Mouse (Mus musculus) intestine, postnatal 0 days (tissue): ENCODE results near the gene Calr4. TPM values are rescaled to one million over a fixed set of nuclear protein-coding genes. Genes with fewer than 3 reads are reported as not detected.

Experiments used
- ATAC-seq: fragments of 200-750 bp; cut with Nextera tagmentation; 2 replicates; pipeline ENCODE4 v1.8.0; 2017; ENCODE audit warnings: mild to moderate bottlenecking, moderate TSS enrichment, moderate library complexity
- H3K27ac ChIP-seq: fragments of 300-500 bp; sonication (generic); 2 replicates; pipeline ENCODE4 v1.5.1; 2014; ENCODE audit warnings: mild to moderate bottlenecking, low read depth, low read length, moderate library complexity
- H3K27me3 ChIP-seq: fragments of 300-500 bp; sonication (generic); replicated peaks from 2 replicates; pipeline ENCODE4 v1.6.1; 2014; ENCODE audit warnings: low read length, mixed read lengths; ENCODE audit not compliant: control insufficient read depth, insufficient read depth
- H3K36me3 ChIP-seq: fragments of 300-500 bp; sonication (generic); 2 replicates; pipeline ENCODE4 v1.6.1; 2014; ENCODE audit warnings: mild to moderate bottlenecking, moderate library complexity; ENCODE audit not compliant: control insufficient read depth, insufficient read depth
- H3K4me1 ChIP-seq: fragments of 300-500 bp; sonication (generic); replicated peaks from 2 replicates; pipeline ENCODE4 v1.6.1; 2014; ENCODE audit warnings: antibody characterized with exemption, low read length, mixed read lengths; ENCODE audit not compliant: control insufficient read depth, insufficient read depth
- H3K4me2 ChIP-seq: fragments of 300-500 bp; sonication (generic); replicated peaks from 2 replicates; pipeline ENCODE4 v1.6.1; 2014; ENCODE audit warnings: low read depth, mild to moderate bottlenecking, moderate library complexity
- H3K4me3 ChIP-seq: fragments of 300-500 bp; sonication (generic); 2 replicates; pipeline ENCODE4 v1.5.1; 2014; ENCODE audit warnings: low read depth, low read length
- H3K9ac ChIP-seq: fragments of 300-500 bp; sonication (generic); 2 replicates; pipeline ENCODE4 v1.6.1; 2014; ENCODE audit warnings: mild to moderate bottlenecking, low read depth, low read length
- H3K9me3 ChIP-seq: fragments of 300-500 bp; sonication (generic); 2 replicates; pipeline ENCODE4 v1.6.1; 2016; ENCODE audit warnings: mixed run types; ENCODE audit not compliant: control insufficient read depth
- CTCF ChIP-seq: sonication (generic); IDR thresholded peaks from 2 replicates; pipeline ENCODE4 v1.5.1; 2016; ENCODE audit warnings: low read depth, mild to moderate bottlenecking, control low read depth, antibody characterized with exemption, moderate library complexity
- WGBS: fragments of 180-500 bp; shearing (Covaris S2); extraction: QIAGEN DNeasy Blood & Tissue Kit; methylation state at CpG from one replicate; pipeline ENCODE4 v1.1.7; 2014; 5-methylcytosine and 5-hydroxymethylcytosine counted together
- polyA plus RNA-seq: library from polyadenylated mRNA; unstranded; fragments of >200 nt; fragmentation: Nextera tagmentation; extraction: Ambion mirVana; gene quantifications from 2 replicates; pipeline ENCODE4 v1.2.1, GENCODE M21; 2015

The Calr4 gene
- polyA plus RNA-seq, 1 experiment from 2014 or later: 0.05 TPM

DNA sequence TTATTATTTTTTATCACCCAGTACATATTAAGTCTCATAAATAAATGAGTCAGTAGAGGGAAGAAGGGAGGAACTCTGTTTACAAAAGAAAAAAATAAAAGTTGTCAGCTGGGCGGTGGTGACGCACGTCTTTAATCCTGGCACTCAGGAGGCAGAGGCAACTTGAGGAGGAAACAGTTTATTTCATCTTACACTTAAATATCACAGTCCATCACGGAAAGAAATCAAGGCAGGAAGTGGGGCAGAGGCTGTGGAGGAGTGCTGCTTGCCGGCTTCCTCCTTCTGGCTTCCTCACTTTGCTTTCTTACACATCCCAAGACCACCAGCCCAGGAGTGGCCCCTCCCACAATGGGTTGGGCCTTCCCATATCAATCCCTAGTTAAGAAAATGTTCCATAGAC, 8.2 kb upstream of the Calr4 start:
- Histone ChIP-seq H3K9me3 (no peaks in the 10 kb centered on the region), H3K4me1 (0 out of 2 replicates have a peak, but pooled peaks cover 3% of the 10 kb centered on the region), H3K27me3 (no peaks in the 10 kb centered on the region), H3K9ac (no peak overlapping the region), H3K4me3 (no peak overlapping the region), H3K27ac (no peak overlapping the region), H3K36me3 (no peaks in the 10 kb centered on the region), H3K4me2 (no peak overlapping the region)
- no peak for ATAC-seq
- TF ChIP-seq CTCF: no peak
- 11% methylated on average over 5 of the region's 5 CpGs for WGBS

- H3K27ac ChIP-seq: no peak overlapping the region
- H3K36me3 ChIP-seq: no peaks in the 10 kb centered on the region
- H3K4me1 ChIP-seq: 0 out of 2 replicates have a peak, but pooled peaks cover 3% of the 10 kb centered on the region
- H3K4me3 ChIP-seq: no peak overlapping the region
- H3K4me2 ChIP-seq: no peak overlapping the region
- H3K9ac ChIP-seq: no peak overlapping the region
- no peaks in the 10 kb centered on the region for H3K9me3 ChIP-seq
- WGBS: 33% methylated on average over 7 of the region's 7 CpGs
- no peak for ATAC-seq
- TF ChIP-seq CTCF: no peak
- no peaks in the 10 kb centered on the region for H3K27me3 ChIP-seq
These were observed 4.5 kb upstream of the Calr4 start for GRCm38 (mm10) chr4:109229766-109230279.

DNA sequence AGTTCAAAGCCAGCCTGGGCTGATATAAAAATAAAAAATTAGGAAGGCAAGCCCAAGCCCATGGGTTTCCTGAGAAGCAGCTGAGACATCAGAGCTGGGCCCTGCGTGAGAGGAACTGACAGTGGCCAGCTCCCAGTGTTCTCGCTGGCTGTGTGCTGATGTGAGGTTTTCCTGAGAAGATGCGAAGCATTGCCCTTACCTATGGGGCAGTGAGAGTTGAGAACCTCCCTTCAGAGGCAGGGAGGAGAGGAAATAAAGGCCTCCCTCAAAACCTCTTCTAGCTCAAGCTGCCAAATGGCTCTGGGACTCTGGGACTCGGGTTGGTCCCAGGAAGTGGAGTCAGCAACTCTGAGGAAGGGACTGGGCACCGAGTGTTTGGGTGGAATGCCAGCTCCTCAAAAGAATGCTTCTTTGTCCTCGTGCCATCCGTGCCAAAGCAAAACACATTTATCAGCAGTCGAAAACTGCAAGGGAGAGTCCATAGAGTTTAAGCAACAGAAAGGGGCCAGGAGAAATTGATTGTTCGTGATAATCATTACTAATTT, 593 bp downstream of the Calr4 start:
- Histone ChIP-seq H3K27ac (no peak overlapping the region), H3K9ac (no peak overlapping the region), H3K27me3 (no peaks in the 10 kb centered on the region), H3K4me1 (0 out of 2 replicates have a peak, but pooled peaks cover 1% of the 10 kb centered on the region), H3K36me3 (no peaks in the 10 kb centered on the region), H3K9me3 (no peaks in the 10 kb centered on the region), H3K4me2 (no peak overlapping the region), H3K4me3 (no peak overlapping the region)
- no peak for TF ChIP-seq CTCF
- 76% methylated on average over 9 of the region's 9 CpGs for WGBS
- no peak for ATAC-seq

DNA sequence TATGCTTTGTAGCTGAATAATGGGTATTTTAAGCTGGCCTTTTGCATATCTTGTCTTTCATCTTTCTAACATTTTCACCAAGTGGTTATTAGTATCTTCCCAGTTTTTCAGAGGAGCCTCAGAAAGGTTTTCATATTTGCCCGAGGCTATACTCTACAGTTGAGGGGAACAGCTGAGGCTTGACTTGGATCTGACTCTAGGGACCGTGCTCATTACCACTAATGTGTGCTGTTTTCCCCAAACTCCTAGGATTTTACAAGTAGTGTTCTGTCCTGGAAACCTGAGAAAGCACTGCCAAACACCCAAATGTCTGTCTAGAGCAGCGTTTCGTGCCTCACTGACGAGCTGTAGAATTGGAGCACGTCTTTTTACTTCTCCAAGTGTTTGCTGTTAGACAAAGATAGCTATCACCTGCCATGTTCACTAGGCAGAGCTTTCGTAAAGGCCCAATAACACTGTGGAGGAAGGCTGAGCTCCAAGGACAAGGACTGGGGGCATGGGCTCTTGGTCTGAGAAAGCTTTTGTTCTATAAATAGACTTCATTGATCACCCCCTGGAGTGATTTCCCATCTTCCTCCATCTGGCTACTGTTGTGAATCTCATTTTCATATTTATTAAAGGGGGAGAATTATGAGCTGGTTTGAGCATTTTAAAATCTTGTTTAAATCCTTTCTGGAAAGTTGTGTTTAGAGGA, 2.0 kb downstream of the Calr4 start:
- Histone ChIP-seq H3K27me3 (no peaks in the 10 kb centered on the region), H3K4me3 (no peak overlapping the region), H3K4me2 (no peak overlapping the region), H3K4me1 (no peaks in the 10 kb centered on the region), H3K27ac (no peak overlapping the region), H3K9me3 (no peaks in the 10 kb centered on the region), H3K36me3 (no peaks in the 10 kb centered on the region), H3K9ac (no peak overlapping the region)
- no peak for TF ChIP-seq CTCF
- no peak for ATAC-seq
- 77% methylated on average over 7 of the region's 7 CpGs for WGBS

DNA sequence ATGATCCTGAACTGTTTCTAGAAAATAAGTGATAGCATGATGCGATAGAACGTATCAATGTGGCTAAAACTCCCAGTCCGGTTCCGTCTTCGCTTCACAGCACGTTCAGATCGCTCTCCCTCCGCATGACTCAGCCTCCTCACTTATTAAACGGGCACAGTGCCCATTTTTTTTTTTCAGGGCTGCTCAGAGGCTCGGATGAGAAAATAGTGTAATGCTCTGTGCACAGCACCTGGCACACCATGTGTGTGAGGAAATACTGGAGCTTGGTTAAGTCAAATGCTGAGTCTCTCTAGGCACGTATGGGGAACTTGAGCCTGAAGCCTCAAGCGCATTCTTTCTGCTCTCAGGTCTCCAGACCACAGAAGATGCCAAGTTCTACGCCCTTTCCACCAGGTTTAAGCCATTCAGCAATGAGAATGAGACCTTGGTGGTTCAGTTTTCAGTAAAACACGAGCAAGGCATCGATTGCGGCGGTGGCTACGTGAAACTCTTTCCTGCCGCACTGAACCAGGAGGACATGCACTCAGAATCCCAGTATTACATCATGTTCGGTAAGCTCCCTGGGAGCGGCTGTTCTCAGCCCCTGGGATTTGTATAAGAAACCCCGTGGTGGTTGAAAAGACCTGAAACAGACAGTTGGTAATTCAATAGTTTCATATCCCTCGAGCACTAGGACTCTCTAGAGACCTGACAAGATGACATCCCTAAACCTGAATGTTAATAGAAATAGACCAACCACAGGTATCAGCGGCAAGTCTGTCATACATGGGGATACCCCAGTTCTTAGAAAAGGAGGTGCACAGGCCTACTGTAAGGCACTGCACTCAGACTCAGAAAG, 4.4 kb downstream of the Calr4 start:
- no peak for ATAC-seq
- Histone ChIP-seq H3K4me1 (no peaks in the 10 kb centered on the region), H3K9ac (no peak overlapping the region), H3K4me2 (no peak overlapping the region), H3K4me3 (no peak overlapping the region), H3K36me3 (no peaks in the 10 kb centered on the region), H3K9me3 (no peaks in the 10 kb centered on the region), H3K27ac (no peak overlapping the region), H3K27me3 (no peaks in the 10 kb centered on the region)
- WGBS: 78% methylated on average over 24 of the region's 24 CpGs
- no peak for TF ChIP-seq CTCF

- Histone ChIP-seq H3K9ac (no peak overlapping the region), H3K27ac (no peak overlapping the region), H3K4me2 (no peak overlapping the region), H3K27me3 (no peaks in the 10 kb centered on the region), H3K4me1 (no peaks in the 10 kb centered on the region), H3K4me3 (no peak overlapping the region), H3K36me3 (no peaks in the 10 kb centered on the region), H3K9me3 (no peaks in the 10 kb centered on the region)
- ATAC-seq: no peak
- no peak for TF ChIP-seq CTCF
These were observed 6.9 kb downstream of the Calr4 start for GRCm38 (mm10) chr4:109241221-109241620.
